Mouse (Mus musculus) midbrain, embryonic 11.5 days (tissue): ENCODE measurements around the gene Pde2a. TPM values are rescaled to one million over a fixed set of nuclear protein-coding genes. Genes with fewer than 3 reads are reported as not detected.
A peak's percentile ranks its signal among the peaks of the same experiment; 100 is the strongest.

Experiments
- microRNA counts: library from miRNA; unstranded; fragments of <30 nt; microRNA quantifications from one replicate; lab custom pipeline; 2015
- microRNA-seq: library from miRNA; unstranded; fragments of <30 nt; microRNA quantifications from one replicate; pipeline ENCODE4, GENCODE M21; 2017
- polyA plus RNA-seq: library from polyadenylated mRNA; unstranded; fragments of >200 nt; fragmentation: Nextera tagmentation; extraction: Ambion mirVana; gene quantifications from 2 replicates; pipeline ENCODE4 v1.2.1, GENCODE M21; 2014

Gene Pde2a
- polyA plus RNA-seq, 1 experiment from 2014 or later, result 13.0 TPM

MicroRNAs within 50 kb of the gene (microRNA counts, 519-probe panel; counts per million panel counts)
- microRNA mmu-miR-139-3p (lab: Ali Mortazavi, UCI) (not detected), microRNA mmu-miR-139-5p (lab: Ali Mortazavi, UCI) (not detected)

Small RNA genes lying within 50 kb of the gene (microRNA-seq; reads per million reads assigned to microRNA genes)
- 2,529 reads per million, percentile 85 among the genes with 10 or more reads in this experiment for gene Mir139

Other genes with a start within 250 kb of the Pde2a start
- gene Atg16l2, start 119.4 kb upstream of the Pde2a start, polyA plus RNA-seq, result 8.5 and 14.8 TPM in 2 replicates
- 5.3 and 5.7 TPM in 2 replicates for gene Stard10, start 104.6 kb upstream of the Pde2a start, polyA plus RNA-seq
- gene Arap1, start 73.6 kb upstream of the Pde2a start, polyA plus RNA-seq, result 10.8 and 11.2 TPM in 2 replicates
- not detected in 2 replicates for gene Gm45837, start 10.8 kb upstream of the Pde2a start, polyA plus RNA-seq
- not detected in 2 replicates for gene Art2b, start 163.9 kb downstream of the Pde2a start, polyA plus RNA-seq
- 33.6 and 38.8 TPM in 2 replicates for gene Clpb, start 241.9 kb downstream of the Pde2a start, polyA plus RNA-seq